Mouse (Mus musculus) liver, embryonic 14.5 days (tissue): ENCODE data around the gene Ltb4r1.

Experiments
- CTCF ChIP-seq: IDR thresholded peaks from 2 replicates; pipeline ENCODE4 v1.5.1; 2016; ENCODE audit warnings: antibody characterized with exemption, low read depth, control low read depth
- EP300 ChIP-seq: IDR thresholded peaks from 2 replicates; pipeline ENCODE4 v1.6.1; 2016; ENCODE audit warnings: antibody characterized with exemption, low read depth

DNA sequence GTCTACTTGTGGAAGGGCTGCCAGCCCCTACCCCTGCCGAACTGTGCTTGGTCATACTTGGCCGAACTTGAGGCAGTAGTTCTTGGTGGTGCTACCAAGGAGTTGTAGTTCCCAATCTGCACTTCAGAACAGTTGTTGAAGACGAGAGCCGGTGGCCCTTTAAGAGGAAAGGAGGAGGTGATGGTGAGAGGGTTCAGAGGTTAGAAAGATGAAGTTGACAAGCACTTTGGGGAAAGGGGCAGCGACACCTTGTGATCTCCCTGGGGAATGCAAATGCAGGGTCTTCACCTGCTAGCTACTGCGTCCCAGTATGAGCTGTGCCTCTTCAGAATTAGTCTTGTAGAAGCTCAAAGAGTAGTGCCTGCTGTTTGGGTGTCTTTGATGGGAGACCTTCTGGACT is 19.4 kb downstream of the Ltb4r1 start:
- TF ChIP-seq CTCF (peak; percentile 49), EP300 (no peak)
